Mouse (Mus musculus) forebrain, embryonic 15.5 days (tissue): ENCODE data around the gene Ninj1. TPM values are rescaled to one million over a fixed set of nuclear protein-coding genes. Genes with fewer than 3 reads are reported as not detected.

Experiments used
- ATAC-seq: fragments of 200-750 bp; cut with Nextera tagmentation; replicated peaks from 2 replicates; pipeline ENCODE4 v1.8.0; 2017; ENCODE audit warnings: mild to moderate bottlenecking, moderate TSS enrichment, moderate library complexity
- H3K27ac ChIP-seq: fragments of 300-500 bp; sonication (generic); replicated peaks from 2 replicates; pipeline ENCODE4 v1.5.1; 2015; ENCODE audit warnings: mild to moderate bottlenecking, inconsistent platforms
- H3K27me3 ChIP-seq: fragments of 300-500 bp; sonication (generic); 2 replicates; pipeline ENCODE4 v1.6.1; 2015; ENCODE audit warnings: inconsistent platforms
- H3K36me3 ChIP-seq: fragments of 300-500 bp; sonication (generic); 2 replicates; pipeline ENCODE4 v1.6.1; 2015; ENCODE audit warnings: mild to moderate bottlenecking, inconsistent platforms
- H3K4me1 ChIP-seq: fragments of 300-500 bp; sonication (generic); 2 replicates; pipeline ENCODE4 v1.6.1; 2015; ENCODE audit warnings: inconsistent platforms
- H3K4me2 ChIP-seq: fragments of 300-500 bp; sonication (generic); replicated peaks from 2 replicates; pipeline ENCODE4 v1.6.1; 2015; ENCODE audit warnings: mild to moderate bottlenecking, inconsistent platforms
- H3K4me3 ChIP-seq: fragments of 300-500 bp; sonication (generic); 2 replicates; pipeline ENCODE4 v1.5.1; 2015; ENCODE audit warnings: mild to moderate bottlenecking, inconsistent platforms
- H3K9ac ChIP-seq: fragments of 300-500 bp; sonication (generic); replicated peaks from 2 replicates; pipeline ENCODE4 v1.6.1; 2015; ENCODE audit warnings: mild to moderate bottlenecking, inconsistent platforms
- H3K9me3 ChIP-seq: fragments of 300-500 bp; sonication (generic); 2 replicates; pipeline ENCODE4 v1.6.1; 2016; ENCODE audit warnings: inconsistent platforms
- WGBS: fragments of 180-500 bp; shearing (Covaris S2); methylation state at CpG from one replicate; pipeline ENCODE4 v1.1.7; 2015; ENCODE audit warnings: mixed read lengths; 5-methylcytosine and 5-hydroxymethylcytosine counted together
- polyA plus RNA-seq: library from polyadenylated mRNA; unstranded; fragments of >200 nt; fragmentation: Nextera tagmentation; extraction: Ambion mirVana; gene quantifications from 2 replicates; pipeline ENCODE4 v1.2.1, GENCODE M21; 2015

The Ninj1 gene
- polyA plus RNA-seq, 1 experiment from 2014 or later = 22.0 TPM

DNA sequence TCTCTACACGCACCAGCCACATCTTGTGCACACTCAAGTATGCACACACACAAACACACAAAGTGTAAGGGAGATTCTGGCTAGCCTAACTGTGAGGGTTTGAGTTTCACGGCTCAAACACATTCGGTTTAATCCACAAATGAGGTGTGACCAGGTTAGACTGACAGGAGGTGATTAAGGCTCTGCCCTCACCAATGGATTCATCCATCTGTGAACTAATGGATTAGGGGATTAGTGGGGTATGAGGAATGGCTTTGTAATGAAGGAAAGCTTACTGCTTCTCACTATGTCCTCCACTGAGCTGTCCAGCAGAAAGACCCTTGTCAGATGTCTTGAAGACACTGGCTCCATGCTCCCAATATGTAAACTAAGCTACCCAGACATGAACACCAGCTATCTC lies 31.4 kb downstream of the Ninj1 start:
- WGBS = 6% methylated on average over 3 of the region's 3 CpGs
- Histone ChIP-seq H3K27me3 (0 out of 2 replicates have a peak, but pooled peaks cover 3% of the 10 kb centered on the region), H3K4me1 (peaks cover 28% of the 10 kb centered on the region), H3K9ac (no peak overlapping the region), H3K4me2 (no peak overlapping the region), H3K36me3 (no peaks in the 10 kb centered on the region), H3K27ac (no peak overlapping the region), H3K4me3 (no peak overlapping the region), H3K9me3 (no peaks in the 10 kb centered on the region)
- ATAC-seq = no peak

DNA sequence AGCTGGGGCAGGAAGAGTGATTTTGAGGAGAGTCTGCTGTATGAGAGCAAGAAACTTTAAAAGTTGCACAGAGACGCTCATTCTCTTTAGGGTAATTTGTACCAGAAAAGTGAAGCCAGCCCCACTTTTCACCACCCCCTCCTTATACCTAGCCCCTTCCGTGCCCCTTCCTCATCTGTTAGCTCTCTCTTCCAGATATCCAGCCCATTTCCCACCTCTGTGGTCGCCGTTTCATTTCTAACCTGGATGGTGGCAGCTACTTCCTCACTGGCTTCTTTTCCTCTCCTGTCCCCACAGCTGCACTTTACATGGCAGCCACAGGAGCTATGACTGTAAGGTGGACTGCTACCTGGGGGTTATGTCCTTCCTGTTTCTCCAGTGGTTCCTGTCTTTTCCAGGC lies 32.1 kb downstream of the Ninj1 start:
- no peaks in the 10 kb centered on the region for H3K9me3 ChIP-seq
- H3K27me3 ChIP-seq = 0 out of 2 replicates have a peak, but pooled peaks cover 3% of the 10 kb centered on the region
- peaks cover 23% of the 10 kb centered on the region for H3K4me1 ChIP-seq
- no peak overlapping the region for H3K9ac ChIP-seq
- no peak for ATAC-seq
- no peak overlapping the region for H3K27ac ChIP-seq
- 74% methylated on average over 4 of the region's 4 CpGs for WGBS
- H3K4me3 ChIP-seq = no peak overlapping the region
- H3K4me2 ChIP-seq = no peak overlapping the region
- no peaks in the 10 kb centered on the region for H3K36me3 ChIP-seq

DNA sequence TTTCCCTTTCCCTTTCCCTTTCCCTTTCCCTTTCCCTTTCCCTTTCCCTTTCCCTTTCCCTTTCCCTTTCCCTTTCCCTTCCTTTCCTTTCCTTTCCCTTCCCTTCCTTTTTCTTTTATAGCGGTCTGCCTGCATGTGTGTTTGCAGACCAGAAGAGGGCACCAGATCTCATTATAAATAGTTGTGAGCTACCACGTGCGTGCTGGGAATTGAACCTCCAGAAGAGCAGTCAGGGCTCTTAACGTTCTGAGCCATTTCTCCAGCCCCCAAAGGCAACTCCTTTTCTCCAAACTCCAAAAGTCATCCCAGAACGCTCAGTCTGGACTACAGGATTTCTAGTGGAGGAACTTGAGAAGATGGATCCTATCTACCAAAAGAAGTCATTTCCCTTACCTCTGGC lies 33.6 kb downstream of the Ninj1 start:
- Histone ChIP-seq H3K27ac (no peak overlapping the region), H3K9ac (no peak overlapping the region), H3K9me3 (no peaks in the 10 kb centered on the region), H3K4me1 (peaks cover 14% of the 10 kb centered on the region), H3K4me2 (no peak overlapping the region), H3K36me3 (no peaks in the 10 kb centered on the region), H3K4me3 (no peak overlapping the region), H3K27me3 (0 out of 2 replicates have a peak, but pooled peaks cover 3% of the 10 kb centered on the region)
- no peak for ATAC-seq
- 32% methylated on average over 5 of the region's 5 CpGs for WGBS

DNA sequence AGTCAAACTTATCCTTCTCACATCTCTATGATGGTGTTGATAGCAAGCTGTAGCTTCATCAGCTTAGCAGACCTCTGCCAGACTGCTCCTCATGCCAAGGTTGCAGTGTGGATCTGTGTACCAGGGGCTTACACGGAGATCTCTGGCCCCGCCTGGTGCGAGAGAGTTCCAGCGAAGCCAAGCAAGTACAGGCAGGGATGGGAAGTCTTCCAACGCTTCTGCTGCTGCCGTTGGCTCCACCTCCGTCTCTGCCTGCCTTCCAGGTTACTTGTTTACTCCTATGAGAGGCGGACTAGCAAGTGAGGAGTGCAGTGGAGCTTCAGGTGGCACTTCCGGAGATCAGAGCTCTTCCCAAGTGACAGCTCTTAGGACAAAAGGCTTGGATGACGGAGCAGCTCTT lies 37.0 kb downstream of the Ninj1 start:
- no peak; the same call in 1 of the 2 replicates for ATAC-seq
- no peak overlapping the region for H3K27ac ChIP-seq

DNA sequence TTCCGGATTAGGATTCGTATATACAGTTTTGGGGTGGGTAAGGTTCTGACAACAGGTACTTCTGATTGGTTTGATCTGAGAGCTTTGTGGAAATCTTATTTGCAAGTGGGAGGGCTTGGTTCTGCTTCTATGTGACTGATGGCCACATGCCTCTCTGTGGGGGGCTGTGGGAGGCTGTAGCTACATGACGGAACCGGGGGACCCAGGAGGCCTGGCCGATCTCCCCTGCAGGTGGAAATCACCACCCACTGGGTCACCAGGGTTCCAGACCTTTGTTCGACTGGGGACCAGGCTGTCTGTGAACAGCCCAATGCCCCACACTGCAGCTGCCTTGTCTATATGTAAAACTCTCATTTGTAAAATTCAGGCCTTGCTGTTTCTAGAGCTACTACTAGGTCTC lies 37.4 kb downstream of the Ninj1 start:
- Histone ChIP-seq H3K27ac (no peak overlapping the region), H3K27me3 (0 out of 2 replicates have a peak, but pooled peaks cover 3% of the 10 kb centered on the region), H3K4me3 (no peak overlapping the region), H3K4me2 (no peak overlapping the region), H3K36me3 (no peaks in the 10 kb centered on the region), H3K4me1 (0 out of 2 replicates have a peak, but pooled peaks cover 4% of the 10 kb centered on the region), H3K9ac (no peak overlapping the region), H3K9me3 (no peaks in the 10 kb centered on the region)
- ATAC-seq = no peak
- 28% methylated on average over 6 of the region's 6 CpGs for WGBS

More for the DNA sequence above, 37.0 kb downstream of the Ninj1 start:
- Histone ChIP-seq H3K4me1 (0 out of 2 replicates have a peak, but pooled peaks cover 4% of the 10 kb centered on the region), H3K9ac (no peak overlapping the region), H3K9me3 (no peaks in the 10 kb centered on the region), H3K4me2 (no peak overlapping the region), H3K36me3 (no peaks in the 10 kb centered on the region), H3K4me3 (no peak overlapping the region), H3K27me3 (0 out of 2 replicates have a peak, but pooled peaks cover 3% of the 10 kb centered on the region)
- 21% methylated on average over 10 of the region's 10 CpGs for WGBS

DNA sequence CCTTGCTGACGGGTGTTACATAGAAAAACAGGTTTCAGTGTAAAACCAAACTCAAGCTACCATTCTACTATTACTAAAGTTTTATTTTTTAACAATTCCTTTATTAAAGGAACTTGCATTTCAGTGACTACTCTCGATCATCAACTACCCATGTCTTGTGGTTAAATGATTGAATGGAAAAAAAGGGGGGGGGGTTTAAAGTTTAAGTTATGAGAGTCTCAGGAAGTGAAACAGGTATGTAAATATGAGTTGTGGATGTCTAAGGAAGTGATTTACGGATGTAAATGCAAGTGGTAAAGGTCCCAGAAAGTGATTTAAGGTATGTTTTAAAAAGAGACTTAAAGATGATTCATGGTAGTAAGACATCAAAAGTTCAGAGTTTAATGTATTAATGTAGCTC lies 37.9 kb downstream of the Ninj1 start:
- H3K36me3 ChIP-seq = no peaks in the 10 kb centered on the region
- 0 out of 2 replicates have a peak, but pooled peaks cover 3% of the 10 kb centered on the region for H3K27me3 ChIP-seq
- no peak overlapping the region for H3K4me3 ChIP-seq
- no peak overlapping the region for H3K27ac ChIP-seq
- no peak overlapping the region for H3K4me2 ChIP-seq
- no peak for ATAC-seq
- no peaks in the 10 kb centered on the region for H3K9me3 ChIP-seq
- WGBS = 73% methylated on average over 3 of the region's 3 CpGs
- no peak overlapping the region for H3K9ac ChIP-seq
- H3K4me1 ChIP-seq = 0 out of 2 replicates have a peak, but pooled peaks cover 4% of the 10 kb centered on the region

DNA sequence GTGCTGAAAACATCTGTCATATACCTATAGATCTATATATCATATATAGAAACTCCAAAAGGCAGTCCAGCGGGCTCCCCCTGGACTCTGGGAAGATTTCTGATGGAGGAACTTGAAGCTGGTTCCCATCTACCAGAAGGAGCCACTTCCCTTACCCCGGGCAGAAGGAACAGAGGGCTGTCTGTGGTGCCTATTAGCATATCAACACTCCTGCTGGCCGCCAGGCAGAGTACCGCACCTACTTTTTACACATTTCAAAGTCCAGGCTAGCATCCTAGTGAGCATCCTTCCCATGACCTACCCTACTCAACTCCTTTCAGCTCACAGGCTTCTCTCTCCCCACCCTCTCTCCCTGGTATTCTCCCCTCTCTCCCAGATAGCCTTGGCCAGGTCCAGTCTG lies 38.3 kb downstream of the Ninj1 start:
- no peak for ATAC-seq
- H3K27ac ChIP-seq = no peak overlapping the region
- H3K4me2 ChIP-seq = no peak overlapping the region
- H3K4me1 ChIP-seq = 0 out of 2 replicates have a peak, but pooled peaks cover 4% of the 10 kb centered on the region
- WGBS = 39% methylated on average over 4 of the region's 4 CpGs
- no peak overlapping the region for H3K4me3 ChIP-seq
- H3K9ac ChIP-seq = no peak overlapping the region
- no peaks in the 10 kb centered on the region for H3K36me3 ChIP-seq
- no peaks in the 10 kb centered on the region for H3K9me3 ChIP-seq
- H3K27me3 ChIP-seq = no peaks in the 10 kb centered on the region

DNA sequence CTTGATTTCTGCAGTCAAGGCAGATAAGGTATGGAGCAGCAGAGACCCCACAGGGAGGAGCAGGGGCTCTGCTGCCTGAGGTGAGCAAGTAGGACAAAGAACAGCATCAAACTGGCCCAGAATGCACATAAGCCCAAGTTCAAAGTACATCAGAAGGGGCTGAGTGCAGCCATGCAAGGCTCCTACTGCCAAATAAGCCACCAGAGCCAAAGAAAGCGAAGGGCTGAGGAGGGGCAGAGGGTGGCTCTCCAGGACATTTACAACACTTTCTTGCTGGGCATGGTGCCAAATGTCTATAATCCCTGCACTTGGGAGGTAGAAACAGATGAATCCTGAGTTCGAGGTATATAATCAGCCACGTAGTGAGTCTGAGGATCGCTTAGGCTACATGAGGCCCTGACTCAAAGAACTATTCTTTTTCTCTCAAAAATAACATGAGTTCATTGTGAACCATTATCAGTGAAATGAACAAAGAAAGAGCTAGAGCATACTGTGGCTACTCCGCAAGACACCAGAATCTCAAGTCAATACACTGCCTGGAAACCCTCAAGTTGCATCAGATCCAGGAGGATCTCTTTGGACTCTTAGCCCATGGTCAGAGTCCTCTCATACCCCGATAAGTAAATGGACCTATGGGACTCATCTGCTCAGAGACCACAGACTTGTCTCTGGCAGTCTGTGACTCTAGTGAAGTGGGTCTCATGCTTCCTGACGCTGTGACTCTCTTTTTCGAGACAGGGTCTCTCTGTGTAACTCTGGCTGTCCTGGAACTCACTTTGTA lies 46.7 kb downstream of the Ninj1 start:
- Histone ChIP-seq H3K27ac (no peak overlapping the region), H3K4me1 (no peaks in the 10 kb centered on the region), H3K9ac (no peak overlapping the region), H3K27me3 (no peaks in the 10 kb centered on the region), H3K4me3 (no peak overlapping the region), H3K36me3 (no peaks in the 10 kb centered on the region), H3K9me3 (no peaks in the 10 kb centered on the region), H3K4me2 (no peak overlapping the region)
- 81% methylated on average over 8 of the region's 8 CpGs for WGBS
- ATAC-seq = no peak

DNA sequence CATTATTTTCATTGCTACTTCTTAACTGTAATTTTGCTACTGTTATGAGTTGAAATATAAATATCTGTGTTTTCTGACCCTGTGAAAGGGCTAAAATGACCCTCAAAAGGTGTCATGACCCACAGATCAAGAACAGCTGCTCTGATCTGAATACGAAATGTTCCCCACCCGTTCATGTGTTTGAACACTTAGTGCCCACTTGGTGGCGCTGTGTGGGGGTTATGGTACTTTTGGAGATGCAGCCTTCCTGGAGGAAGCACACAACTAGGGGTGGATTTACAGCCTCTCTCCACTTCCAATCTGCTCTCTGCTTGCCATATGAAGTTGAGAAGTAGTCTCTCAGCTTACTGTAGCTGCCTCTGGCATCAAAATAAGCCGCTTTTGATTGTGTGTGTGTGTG lies 47.4 kb downstream of the Ninj1 start:
- no peaks in the 10 kb centered on the region for H3K4me1 ChIP-seq
- ATAC-seq = no peak
- WGBS = 94% methylated on average over 4 of the region's 4 CpGs

DNA sequence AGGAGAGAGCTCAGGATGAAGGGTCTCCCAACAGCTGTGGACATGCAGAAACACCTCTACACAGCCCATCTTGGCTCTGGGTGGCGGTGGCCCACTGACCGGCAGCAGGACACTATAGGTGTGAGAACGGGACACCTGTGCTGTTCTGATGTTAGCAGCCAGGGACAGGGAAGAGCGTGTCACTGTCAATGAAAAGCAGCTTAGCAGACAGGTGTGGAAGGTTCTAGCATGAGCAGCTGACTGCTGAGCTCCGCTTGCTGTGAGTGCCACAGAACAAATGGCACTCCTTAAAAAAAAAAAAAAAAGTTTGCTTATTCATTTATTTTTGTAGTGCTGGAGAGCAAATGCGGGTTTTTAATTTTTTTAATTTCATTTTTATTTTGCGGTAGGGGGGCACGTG lies 50.3 kb downstream of the Ninj1 start:
- Histone ChIP-seq H3K27me3 (no peaks in the 10 kb centered on the region), H3K4me2 (no peak overlapping the region), H3K9ac (no peak overlapping the region), H3K36me3 (no peaks in the 10 kb centered on the region), H3K4me1 (no peaks in the 10 kb centered on the region), H3K27ac (no peak overlapping the region), H3K9me3 (no peaks in the 10 kb centered on the region), H3K4me3 (no peak overlapping the region)
- WGBS = 92% methylated on average over 8 of the region's 8 CpGs
- ATAC-seq = no peak

More for the DNA sequence above, 47.4 kb downstream of the Ninj1 start:
- no peaks in the 10 kb centered on the region for H3K9me3 ChIP-seq
- H3K27me3 ChIP-seq = no peaks in the 10 kb centered on the region
- H3K4me3 ChIP-seq = no peak overlapping the region
- no peak overlapping the region for H3K9ac ChIP-seq
- no peak overlapping the region for H3K4me2 ChIP-seq
- no peak overlapping the region for H3K27ac ChIP-seq
- no peaks in the 10 kb centered on the region for H3K36me3 ChIP-seq

DNA sequence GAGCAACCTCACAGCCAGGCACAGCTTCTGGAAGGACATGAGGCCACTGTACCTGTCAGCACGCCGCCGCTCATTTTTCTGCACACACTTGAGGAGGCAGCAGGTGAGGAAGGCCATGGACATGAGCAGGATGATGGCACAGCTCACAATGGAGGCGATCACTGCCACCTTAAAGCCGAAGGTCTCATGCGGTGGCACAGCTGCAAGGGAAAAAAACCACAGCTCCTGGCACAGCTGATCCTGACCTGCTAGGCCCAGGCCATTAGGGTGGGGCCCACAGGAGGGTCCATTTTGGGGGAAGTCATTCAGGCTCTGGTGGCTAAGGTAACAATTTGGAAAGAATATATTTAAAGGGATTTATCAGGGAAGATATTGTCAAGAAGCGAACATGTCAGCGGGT lies 51.5 kb downstream of the Ninj1 start:
- Histone ChIP-seq H3K27me3 (no peaks in the 10 kb centered on the region), H3K27ac (no peak overlapping the region), H3K4me1 (no peaks in the 10 kb centered on the region), H3K9me3 (no peaks in the 10 kb centered on the region), H3K4me3 (no peak overlapping the region), H3K9ac (no peak overlapping the region), H3K36me3 (no peaks in the 10 kb centered on the region), H3K4me2 (no peak overlapping the region)
- no peak for ATAC-seq
- WGBS = 97% methylated on average over 8 of the region's 8 CpGs

DNA sequence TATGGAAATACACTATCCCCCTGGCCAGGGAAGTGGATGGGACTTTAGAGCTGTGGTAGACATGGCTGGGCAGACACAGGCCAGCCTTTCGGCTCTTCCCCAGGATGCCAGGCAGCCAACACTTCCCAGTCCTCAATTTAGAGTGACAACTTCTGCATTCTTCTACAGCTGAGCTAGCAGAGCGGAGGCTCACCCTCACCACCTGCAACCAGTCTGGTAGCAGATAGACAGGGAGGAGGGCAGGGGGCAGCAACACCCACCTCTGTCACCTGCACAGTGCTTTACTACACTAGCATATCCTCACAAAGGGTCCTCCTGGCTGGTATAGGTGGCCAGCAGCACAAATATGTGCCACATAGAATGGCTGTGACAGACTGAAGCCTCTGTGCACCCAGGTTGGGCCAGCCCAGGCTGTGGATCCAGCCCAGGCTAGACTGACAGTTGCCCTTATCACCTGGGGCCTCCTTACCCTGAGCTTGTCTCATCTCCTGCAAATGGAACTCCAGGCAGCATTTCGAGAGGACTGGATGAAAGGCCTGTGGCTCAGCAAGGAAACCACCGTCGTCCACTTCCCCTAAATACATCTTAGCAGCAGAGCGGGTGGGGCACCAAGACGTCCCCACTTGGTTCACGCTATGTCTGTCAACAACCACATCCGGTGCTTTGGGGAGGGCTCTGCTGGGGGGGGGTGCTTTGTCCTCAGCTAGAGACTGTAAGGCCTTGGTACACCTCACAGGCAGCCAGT lies 55.2 kb downstream of the Ninj1 start:
- Histone ChIP-seq H3K27ac (no peak overlapping the region), H3K9me3 (no peaks in the 10 kb centered on the region), H3K36me3 (no peaks in the 10 kb centered on the region), H3K4me1 (peaks cover under 1% of the 10 kb centered on the region), H3K4me3 (no peak overlapping the region), H3K9ac (no peak overlapping the region), H3K27me3 (peaks cover 12% of the 10 kb centered on the region), H3K4me2 (no peak overlapping the region)
- WGBS = 76% methylated on average over 9 of the region's 9 CpGs
- ATAC-seq = no peak
